Mouse (Mus musculus) CD4-positive, CD25-positive, alpha-beta regulatory T cell, adult 4 months (primary cell): Measurements from ENCODE around the gene Ttll11. TPM values are rescaled to one million over a fixed set of nuclear protein-coding genes. Genes with fewer than 3 reads are reported as not detected.

Experiments used
- ATAC-seq: one replicate; pipeline ENCODE4 v1.8.0; 2017
- polyA plus RNA-seq, 2 experiments: library from polyadenylated mRNA; unstranded; fragments of 100-300 nt; shearing (Covaris generic); gene quantifications; one replicate each; pipeline ENCODE4 v1.2.1; 2017

The Ttll11 gene
- polyA plus RNA-seq, 2 experiments from 2014 or later: not detected

- ATAC-seq: no peak
These were observed 215.9 kb downstream of the Ttll11 start for GRCm38 (mm10) chr2:35763818-35764217.

- no peak for ATAC-seq
These were observed 218.3 kb downstream of the Ttll11 start for GRCm38 (mm10) chr2:35761458-35761857.

- no peak for ATAC-seq
These were observed 218.8 kb downstream of the Ttll11 start for GRCm38 (mm10) chr2:35760867-35761266.

GRCm38 (mm10) chr2:35760352-35760751 lies 219.4 kb downstream of the Ttll11 start:
- no peak for ATAC-seq

GRCm38 (mm10) chr2:35756467-35756866 lies 223.2 kb downstream of the Ttll11 start:
- no peak for ATAC-seq

GRCm38 (mm10) chr2:35751781-35752505 lies 227.8 kb downstream of the Ttll11 start:
- no peak for ATAC-seq

- no peak for ATAC-seq
These were observed 229.1 kb downstream of the Ttll11 start for GRCm38 (mm10) chr2:35750533-35751141.

- no peak for ATAC-seq
These were observed 232.2 kb downstream of the Ttll11 start for GRCm38 (mm10) chr2:35747371-35748035.

- no peak for ATAC-seq
These were observed 233.1 kb downstream of the Ttll11 start for GRCm38 (mm10) chr2:35746638-35747037.

- ATAC-seq: no peak
These were observed 233.8 kb downstream of the Ttll11 start for GRCm38 (mm10) chr2:35745876-35746275.

GRCm38 (mm10) chr2:35739669-35740254 lies 240.0 kb downstream of the Ttll11 start:
- ATAC-seq: no peak

- ATAC-seq: no peak
These were observed 242.2 kb downstream of the Ttll11 start for GRCm38 (mm10) chr2:35737467-35738027.

- ATAC-seq: no peak
These were observed 243.7 kb downstream of the Ttll11 start for GRCm38 (mm10) chr2:35736061-35736460.

GRCm38 (mm10) chr2:35735001-35735400 lies 244.7 kb downstream of the Ttll11 start:
- no peak for ATAC-seq

- no peak for ATAC-seq
These were observed 247.9 kb downstream of the Ttll11 start for GRCm38 (mm10) chr2:35731671-35732449.

- ATAC-seq: no peak
These were observed 250.3 kb downstream of the Ttll11 start for GRCm38 (mm10) chr2:35729077-35730065.

GRCm38 (mm10) chr2:35728633-35729032 lies 251.1 kb downstream of the Ttll11 start:
- ATAC-seq: no peak

GRCm38 (mm10) chr2:35723691-35724090 lies 256.0 kb downstream of the Ttll11 start:
- ATAC-seq: no peak

GRCm38 (mm10) chr2:35723267-35723666 lies 256.4 kb downstream of the Ttll11 start:
- no peak for ATAC-seq

- ATAC-seq: no peak
These were observed 256.9 kb downstream of the Ttll11 start for GRCm38 (mm10) chr2:35722821-35723220.

- ATAC-seq: no peak
These were observed 258.8 kb downstream of the Ttll11 start for GRCm38 (mm10) chr2:35720956-35721355.
